Mouse (Mus musculus) midbrain, postnatal 0 days (tissue): ENCODE data around the gene Piwil1. TPM values are rescaled to one million over a fixed set of nuclear protein-coding genes. Genes with fewer than 3 reads are reported as not detected.
"Not testable (repeated sequence)": the region's sequence is repeated elsewhere in the genome, so short reads cannot be mapped to it uniquely, and the experiment has no call there.

Experiments
- ATAC-seq: fragments of 200-750 bp; cut with Nextera tagmentation; 2 replicates; pipeline ENCODE4 v1.8.0; 2017; ENCODE audit warnings: moderate number of reproducible peaks, mild to moderate bottlenecking, moderate TSS enrichment, moderate library complexity; ENCODE audit not compliant: low FRiP score
- DNase-seq: peaks from one replicate; pipeline ENCODE4 v3.0.0-alpha.2; 2015; ENCODE audit warnings: low spot score
- H3K27ac ChIP-seq: fragments of 300-500 bp; sonication (generic); 2 replicates; pipeline ENCODE4 v1.5.1; 2014; ENCODE audit warnings: low read depth, mild to moderate bottlenecking, low read length, mixed read lengths
- H3K27me3 ChIP-seq: fragments of 300-500 bp; sonication (generic); 2 replicates; pipeline ENCODE4 v1.6.1; 2014; ENCODE audit warnings: low read length, control low read depth, mixed read lengths; ENCODE audit not compliant: insufficient read depth
- H3K36me3 ChIP-seq: fragments of 300-500 bp; sonication (generic); 2 replicates; pipeline ENCODE4 v1.6.1; 2014; ENCODE audit warnings: low read length, control low read depth, mixed read lengths; ENCODE audit not compliant: insufficient read depth
- H3K4me1 ChIP-seq: fragments of 300-500 bp; sonication (generic); 2 replicates; pipeline ENCODE4 v1.6.1; 2014; ENCODE audit warnings: mild to moderate bottlenecking, control low read depth, antibody characterized with exemption, low read length, mixed read lengths; ENCODE audit not compliant: insufficient read depth
- H3K4me2 ChIP-seq: fragments of 300-500 bp; sonication (generic); 2 replicates; pipeline ENCODE4 v1.6.1; 2014; ENCODE audit warnings: low read depth, mild to moderate bottlenecking, low read length, mixed read lengths; ENCODE audit not compliant: poor library complexity, severe bottlenecking
- H3K4me3 ChIP-seq: fragments of 300-500 bp; sonication (generic); 2 replicates; pipeline ENCODE4 v1.5.1; 2014; ENCODE audit warnings: low read depth, mild to moderate bottlenecking, low read length, moderate library complexity
- H3K9ac ChIP-seq: fragments of 300-500 bp; sonication (generic); replicated peaks from 2 replicates; pipeline ENCODE4 v1.6.1; 2014; ENCODE audit warnings: mild to moderate bottlenecking, low read length, moderate library complexity, mixed read lengths; ENCODE audit not compliant: poor library complexity, severe bottlenecking
- H3K9me3 ChIP-seq: fragments of 300-500 bp; sonication (generic); 2 replicates; pipeline ENCODE4 v1.6.1; 2016; ENCODE audit warnings: low read length, control low read depth
- CTCF ChIP-seq: IDR thresholded peaks from 2 replicates; pipeline ENCODE4 v1.5.1; 2016; ENCODE audit warnings: antibody characterized with exemption, mild to moderate bottlenecking
- WGBS: fragments of 180-500 bp; shearing (Covaris S2); extraction: QIAGEN DNeasy Blood & Tissue Kit; methylation state at CpG from one replicate; pipeline ENCODE4 v1.1.7; 2014; 5-methylcytosine and 5-hydroxymethylcytosine counted together
- polyA plus RNA-seq: library from polyadenylated mRNA; unstranded; fragments of >200 nt; fragmentation: Nextera tagmentation; extraction: Ambion mirVana; gene quantifications from 2 replicates; pipeline ENCODE4 v1.2.1, GENCODE M21; 2015
- total RNA-seq: library from RNA; depleted of rRNA; stranded (reverse); fragments of >200 nt; gene quantifications from 2 replicates; pipeline ENCODE4 v1.2.3, GENCODE M21; 2014

Piwil1 gene
- total and polyA plus RNA-seq, 2 experiments from 2014 or later: 0.22 to 0.47 TPM

DNA sequence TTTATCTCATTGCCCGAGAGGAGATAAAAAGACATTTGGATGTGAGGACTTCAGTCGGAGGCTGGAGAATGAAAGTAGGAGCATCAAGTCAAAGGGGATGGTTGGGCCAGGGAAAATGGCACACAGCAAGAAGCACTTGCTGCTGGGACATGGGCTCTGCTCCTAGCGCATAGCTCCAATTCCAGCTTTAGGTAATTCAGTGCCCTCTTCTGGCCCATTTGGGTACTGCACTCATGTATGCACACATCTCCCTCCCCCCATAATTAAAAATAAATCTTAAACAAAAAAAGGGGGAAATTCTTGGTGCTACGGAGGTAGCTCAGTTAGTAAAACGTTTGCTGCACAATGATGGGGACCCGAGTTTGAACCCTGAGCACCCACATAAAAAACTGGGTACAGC is 9.5 kb downstream of the Piwil1 start:
- no peaks in the 10 kb centered on the region for H3K4me1 ChIP-seq
- no peak overlapping the region for H3K9ac ChIP-seq
- no peak overlapping the region for H3K27ac ChIP-seq
- H3K9me3 ChIP-seq: no peaks in the 10 kb centered on the region
- H3K27me3 ChIP-seq: no peaks in the 10 kb centered on the region
- no peak for ATAC-seq
- TF ChIP-seq CTCF: peak; percentile 69
- no peak overlapping the region for H3K4me3 ChIP-seq
- H3K36me3 ChIP-seq: no peaks in the 10 kb centered on the region
- H3K4me2 ChIP-seq: no peak overlapping the region
- 87% methylated on average over 6 of the region's 6 CpGs for WGBS
- DNase-seq: no peak

DNA sequence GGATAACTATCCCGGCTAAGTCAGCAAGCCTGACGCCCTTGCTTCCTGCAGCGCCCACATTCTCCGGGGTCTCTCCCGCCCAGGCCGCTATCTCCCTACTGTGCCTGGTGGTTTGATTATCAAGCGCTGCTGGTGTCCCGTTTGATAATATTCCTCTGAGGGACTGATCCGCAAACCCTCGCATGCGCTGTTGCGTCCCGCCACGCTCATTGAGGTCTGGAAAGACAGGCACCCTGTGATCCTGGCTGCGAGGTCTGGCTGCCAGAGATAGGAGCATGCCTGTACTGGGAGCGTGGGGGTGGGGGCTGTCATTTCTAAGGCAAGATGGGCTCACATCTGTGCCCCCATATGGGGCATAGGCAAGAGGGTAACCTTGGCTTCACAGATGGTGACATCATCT is 12.8 kb downstream of the Piwil1 start:
- 58% methylated on average over 16 of the region's 16 CpGs for WGBS
- Histone ChIP-seq H3K27me3 (no peaks in the 10 kb centered on the region), H3K4me1 (no peaks in the 10 kb centered on the region), H3K36me3 (no peaks in the 10 kb centered on the region), H3K27ac (no peak overlapping the region), H3K9ac (no peak overlapping the region), H3K4me2 (no peak overlapping the region), H3K4me3 (no peak overlapping the region), H3K9me3 (no peaks in the 10 kb centered on the region)
- ATAC-seq (no peak), DNase-seq (no peak)
- no peak for TF ChIP-seq CTCF

DNA sequence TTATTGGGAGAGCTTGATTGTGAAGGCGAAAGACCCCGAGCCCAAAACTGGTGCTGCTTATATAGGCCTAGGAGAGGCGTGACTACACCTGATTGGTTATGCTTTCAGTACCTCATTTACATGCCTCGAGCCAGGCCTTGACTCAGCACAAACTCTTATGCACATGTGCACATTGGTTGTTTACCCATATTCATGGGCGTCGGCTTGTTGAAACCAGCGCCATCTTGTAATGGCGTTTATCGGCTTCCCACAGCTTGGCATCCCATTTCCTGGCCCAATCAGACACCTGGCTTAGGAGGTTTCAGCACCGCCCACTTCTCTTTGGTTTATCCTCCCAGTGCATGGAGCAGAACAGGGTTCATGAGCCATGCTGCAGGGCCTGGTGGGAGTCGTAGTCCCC is 18.1 kb downstream of the Piwil1 start:
- 92% methylated on average over 11 of the region's 11 CpGs for WGBS
- not testable (repeated sequence) for ATAC-seq

DNA sequence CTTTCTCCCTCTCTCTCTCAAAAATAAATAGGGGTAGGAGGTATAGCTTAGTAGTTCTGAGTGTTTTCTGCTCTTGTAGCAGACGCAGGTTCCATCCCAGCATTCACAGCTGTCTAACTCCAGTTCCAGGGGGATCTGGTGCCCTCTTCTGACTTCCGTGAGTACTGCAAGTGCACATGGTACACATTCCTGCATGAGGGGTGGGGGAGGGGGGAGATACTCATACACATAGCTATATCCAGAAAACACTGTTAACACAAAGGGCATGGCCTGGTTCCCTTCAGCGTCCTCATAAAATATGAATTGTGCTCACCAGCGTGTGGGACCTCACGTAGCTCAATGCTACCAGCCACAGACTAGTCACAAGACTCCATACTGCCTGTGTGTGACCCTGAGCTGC is 27.0 kb downstream of the Piwil1 start:
- H3K27ac ChIP-seq: no peak overlapping the region
- no peaks in the 10 kb centered on the region for H3K27me3 ChIP-seq
- no peak overlapping the region for H3K4me3 ChIP-seq
- WGBS: 74% methylated on average over 5 of the region's 5 CpGs
- DNase-seq (no peak), ATAC-seq (no peak)
- no peak overlapping the region for H3K4me2 ChIP-seq
- no peaks in the 10 kb centered on the region for H3K4me1 ChIP-seq
- no peaks in the 10 kb centered on the region for H3K36me3 ChIP-seq
- H3K9ac ChIP-seq: no peak overlapping the region
- TF ChIP-seq CTCF: peak; percentile 61
- H3K9me3 ChIP-seq: no peaks in the 10 kb centered on the region

More for the DNA sequence above, 18.1 kb downstream of the Piwil1 start:
- not testable (repeated sequence) for H3K9me3 ChIP-seq, H3K36me3 ChIP-seq, H3K4me3 ChIP-seq, H3K27ac ChIP-seq, DNase-seq, H3K27me3 ChIP-seq, H3K9ac ChIP-seq, H3K4me2 ChIP-seq, H3K4me1 ChIP-seq

DNA sequence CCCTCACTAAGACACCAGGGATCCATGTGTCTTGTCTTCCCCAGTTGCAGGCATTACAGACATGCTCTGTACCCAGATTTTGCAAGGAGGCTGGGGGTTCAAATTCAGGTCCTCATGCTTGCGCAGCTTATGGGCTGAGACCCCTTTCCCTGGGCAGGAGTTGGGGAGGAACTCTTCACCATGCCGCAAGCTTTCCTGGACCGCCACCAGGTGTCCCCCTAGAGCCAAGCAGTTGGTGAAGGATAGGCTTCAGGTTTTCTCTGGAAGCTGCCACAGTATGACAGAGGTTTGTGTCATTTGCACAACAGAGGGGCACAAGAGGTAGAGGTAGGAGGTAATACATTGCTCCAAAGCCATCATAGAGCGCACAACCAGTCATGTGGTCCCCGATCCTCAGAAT is 28.3 kb downstream of the Piwil1 start:
- H3K9ac ChIP-seq: no peak overlapping the region
- no peak overlapping the region for H3K27ac ChIP-seq
- WGBS: 46% methylated on average over 5 of the region's 5 CpGs
- no peak for ATAC-seq
- DNase-seq: peak; percentile 61
- H3K36me3 ChIP-seq: no peaks in the 10 kb centered on the region
- H3K4me2 ChIP-seq: no peak overlapping the region
- no peaks in the 10 kb centered on the region for H3K9me3 ChIP-seq
- H3K27me3 ChIP-seq: no peaks in the 10 kb centered on the region
- TF ChIP-seq CTCF: peak; percentile 87
- H3K4me1 ChIP-seq: no peaks in the 10 kb centered on the region
- no peak overlapping the region for H3K4me3 ChIP-seq

DNA sequence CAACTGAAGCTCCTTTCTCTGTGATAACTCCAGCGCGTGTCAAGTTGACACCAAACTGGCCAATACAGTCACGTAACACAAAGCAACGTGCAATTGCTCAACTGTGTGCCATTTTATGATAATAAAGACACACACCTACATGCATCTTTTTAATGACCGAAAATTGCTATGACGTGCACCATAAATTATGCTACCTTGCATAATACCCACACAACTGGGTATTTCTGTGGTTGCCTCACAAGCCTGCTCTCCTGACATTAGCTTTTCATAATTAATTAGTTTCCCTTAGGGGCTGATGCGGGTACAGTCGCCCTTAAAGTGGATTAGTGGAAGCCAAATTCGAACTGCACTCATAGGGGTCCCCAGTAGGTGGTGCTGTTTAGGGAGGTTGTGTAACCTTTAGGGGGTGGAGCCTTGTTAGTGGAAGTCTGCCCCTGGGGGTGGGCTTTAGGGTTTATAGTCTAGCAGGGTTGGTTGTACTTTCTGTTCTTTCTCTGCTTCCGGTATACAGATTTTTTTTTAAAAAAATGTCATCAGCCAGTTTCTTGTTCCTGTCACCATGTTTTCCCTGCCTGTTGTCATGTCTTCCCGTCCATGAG is 30.2 kb downstream of the Piwil1 start:
- WGBS: 72% methylated on average over 11 of the region's 11 CpGs
- Histone ChIP-seq H3K36me3 (no peaks in the 10 kb centered on the region), H3K9ac (no peak overlapping the region), H3K4me3 (no peak overlapping the region), H3K9me3 (no peaks in the 10 kb centered on the region), H3K27ac (no peak overlapping the region), H3K4me1 (no peaks in the 10 kb centered on the region), H3K4me2 (no peak overlapping the region), H3K27me3 (0 out of 2 replicates have a peak, but pooled peaks cover 3% of the 10 kb centered on the region)
- TF ChIP-seq CTCF: peak; percentile 59
- ATAC-seq (no peak), DNase-seq (no peak)
